ENCODE assay signal across 13 mouse cellular contexts in the genomic region with DNA sequence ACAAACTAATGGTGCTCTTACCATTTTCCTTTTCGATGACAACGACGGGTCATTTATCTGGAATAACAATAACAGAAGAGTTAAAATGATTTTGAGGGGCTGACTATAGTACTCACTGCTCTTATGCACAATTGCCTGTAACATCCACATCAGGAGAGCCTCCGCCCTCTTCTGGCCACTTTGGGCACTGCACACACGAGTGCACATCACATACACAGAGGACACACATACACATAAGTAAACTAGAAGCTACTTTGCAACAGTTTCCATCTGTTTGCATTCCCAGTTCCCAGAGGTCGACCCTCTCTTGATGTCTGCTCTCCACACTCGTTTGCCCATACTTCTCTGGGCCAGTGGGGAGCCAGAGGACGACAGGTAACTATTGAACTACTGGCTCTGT. TPM values are rescaled to one million over a fixed set of nuclear protein-coding genes. Genes with fewer than 3 reads are reported as not detected.
DNase-seq lines count a peak whose midpoint lies in the region; ATAC-seq and TF ChIP-seq lines count a peak whose summit lies in the region.
"Had no signal": no experiment of that assay in that cellular context is flagged by ENCODE, and none has a peak within 500 bp of the region (broad histone marks: within the 10 kb centered on the region; RNA-seq: fewer than 3 reads in every experiment).

No protein-coding gene starts in this region.

- peaks cover 13% of the 10 kb centered on the region; the same call in 1 of the 2 replicates for H3K79me2 ChIP-seq in liver, adult 2 months (ENCODE audit: control insufficient read depth, insufficient read depth, low read length)
- H3K79me2 ChIP-seq in CH12.LX (replicated peaks; ENCODE audit: control insufficient read depth, extremely low read depth, insufficient read depth, poor library complexity, severe bottlenecking), result no peaks in the 10 kb centered on the region

- WGBS in liver, adult 2 months, result 87% methylated on average over 8 of the region's 8 CpGs
- 71% methylated on average over 8 of the region's 8 CpGs for WGBS in liver, embryonic 12.5 days (ENCODE audit: insufficient replicate concordance)

- H3K36me3 ChIP-seq in liver, adult 2 months (ENCODE audit: control insufficient read depth, insufficient read depth, low read length), result peaks cover 7% of the 10 kb centered on the region; the same call in 1 of the 2 replicates
- H3K36me3 ChIP-seq in liver, embryonic 12.5 days, result peaks cover 24% of the 10 kb centered on the region
- peaks cover 7 to 9% of the 10 kb centered on the region in 2 experiments for H3K36me3 ChIP-seq in CH12.LX (replicated peaks in 1 of 2; ENCODE audit: control insufficient read depth in 1 of 2, insufficient read depth in 1 of 2, low read length in 1 of 2)

- in situ Hi-C loops in CH12.LX (cut with MboI; ENCODE audit: low pct_ligation_motif_present, low pct_unique_long_range_greater_than_20kb, low sequenced_read_pairs), result no loop called here

- TF ChIP-seq CTCF in liver, adult 2 months (IDR thresholded peaks at IDR 0.05; ENCODE audit: low read depth, low read length), result peak; percentile 14; the same call in 1 of the 2 replicates
- peak in 1 of 2 experiments; percentile 9; a peak in 1 of 4 replicates for TF ChIP-seq CTCF in CH12.LX (conservative IDR thresholded peaks at IDR 0.05 in 1 of 2, IDR thresholded peaks at IDR 0.05 in 1 of 2; ENCODE audit: low read depth in 2 of 2, low read length in 2 of 2)
- 0 out of 2 replicates have a peak, but pooled peaks have one; percentile 11 for TF ChIP-seq CTCF in brain, embryonic 14.5 days (IDR thresholded peaks at IDR 0.05; ENCODE audit: borderline replicate concordance, extremely low read depth, insufficient read depth, insufficient read length)

- peak; percentile 40 for DNase-seq in CD4-positive, CD25-positive, alpha-beta regulatory T cell, adult 2 months (ENCODE audit: low read depth, low spot score)
- no peak for DNase-seq in liver, adult 2 months (ENCODE audit: extremely low read depth, low read depth, low spot score)
- peak; percentile 8 for DNase-seq in CH12.LX (ENCODE audit: extremely low read depth)
- no peak for DNase-seq in brain, embryonic 14.5 days (ENCODE audit: low read depth)
- DNase-seq in embryo, embryonic 10.5 days (ENCODE audit: low spot score), result no peak
- DNase-seq in frontal cortex, postnatal 36 days (ENCODE audit: low spot score in 2 of 2), result no peak
- DNase-seq: adrenal gland, postnatal 36 days; cerebellum, adult 18-20 months; heart, adult 18-20 months; heart, postnatal 36 days had no signal

- peaks cover 5% of the 10 kb centered on the region; the same call in 1 of the 2 replicates for H3K9me3 ChIP-seq in liver, embryonic 12.5 days (replicated peaks)
- peaks cover 5% of the 10 kb centered on the region for H3K9me3 ChIP-seq in CH12.LX (replicated peaks; ENCODE audit: low read length)

- H3K27ac ChIP-seq in liver, adult 2 months (replicated peaks; ENCODE audit: insufficient read depth, low read depth, low read length), result no peak overlapping the region
- H3K27ac ChIP-seq in liver, embryonic 12.5 days, result no peak overlapping the region
- H3K27ac ChIP-seq in CH12.LX (ENCODE audit: insufficient read depth, low read depth), result no peak overlapping the region

- dilution Hi-C loops in CH12.LX (cut with MboI; ENCODE audit: extremely low pct_ligation_motif_present, extremely low pct_unique_long_range_greater_than_20kb, low sequenced_read_pairs), result no loop called here

- H3K27me3 ChIP-seq in liver, adult 2 months (ENCODE audit: control insufficient read depth, insufficient read depth, low read length), result no peaks in the 10 kb centered on the region
- no peaks in the 10 kb centered on the region for H3K27me3 ChIP-seq in liver, embryonic 12.5 days (replicated peaks)
- H3K27me3 ChIP-seq in CH12.LX (replicated peaks), result no peaks in the 10 kb centered on the region

- ATAC-seq in CD4-positive, CD25-positive, alpha-beta regulatory T cell, adult 4 months, result no peak
- ATAC-seq in liver, embryonic 12.5 days, result no peak
- ATAC-seq: intestine, embryonic 16.5 days had no signal

- no peak overlapping the region for H3K4me3 ChIP-seq in liver, adult 2 months (ENCODE audit: insufficient read depth, low read depth, low read length)
- H3K4me3 ChIP-seq in liver, embryonic 12.5 days, result no peak overlapping the region
- H3K4me3 ChIP-seq in CH12.LX (replicated peaks in 1 of 3; ENCODE audit: low read depth in 2 of 3, low read length in 2 of 3, poor library complexity in 1 of 3), result no peak overlapping the region

- H3K4me2 ChIP-seq in liver, embryonic 12.5 days, result no peak overlapping the region
- no peak overlapping the region for H3K4me2 ChIP-seq in CH12.LX (ENCODE audit: insufficient read depth, low read depth, poor library complexity, severe bottlenecking)

- no peak for TF ChIP-seq RAD21 in CH12.LX (IDR thresholded peaks at IDR 0.05; ENCODE audit: low read depth, low read length)

- no peak for TF ChIP-seq POLR2A in liver, adult 2 months (IDR thresholded peaks at IDR 0.05; ENCODE audit: extremely low read depth, insufficient read depth, low read length)
- TF ChIP-seq POLR2A in CH12.LX (IDR thresholded peaks at IDR 0.05; ENCODE audit: low read depth, low read length), result no peak
- TF ChIP-seq POLR2A in brain, embryonic 14.5 days (IDR thresholded peaks at IDR 0.05; ENCODE audit: borderline replicate concordance, extremely low read depth, insufficient read depth, insufficient read length, poor library complexity, severe bottlenecking), result no peak

- peaks cover 21% of the 10 kb centered on the region for H3K4me1 ChIP-seq in liver, adult 2 months (ENCODE audit: control insufficient read depth, insufficient read depth, low read length)
- no peaks in the 10 kb centered on the region for H3K4me1 ChIP-seq in liver, embryonic 12.5 days
- H3K4me1 ChIP-seq in CH12.LX (ENCODE audit: control insufficient read depth in 1 of 2, insufficient read depth in 2 of 2), result no peaks in the 10 kb centered on the region

- no peak for TF ChIP-seq EP300 in CH12.LX (IDR thresholded peaks at IDR 0.05; ENCODE audit: low read length)

- H3K9ac ChIP-seq in liver, adult 2 months (ENCODE audit: low read depth, low read length), result no peak overlapping the region
- H3K9ac ChIP-seq in liver, embryonic 12.5 days, result no peak overlapping the region
- no peak overlapping the region for H3K9ac ChIP-seq in CH12.LX (ENCODE audit: insufficient read depth, low read depth)

TF ChIP-seq in CH12.LX, 34 proteins besides CTCF, POLR2A, EP300 and RAD21 (continues in another document):
- TF ChIP-seq KAT2A (IDR thresholded peaks at IDR 0.05; ENCODE audit: insufficient replicate concordance, low read length), result no peak
- no peak for TF ChIP-seq POLR2AphosphoS2 (IDR thresholded peaks at IDR 0.05; ENCODE audit: low read depth, low read length)
- no peak for TF ChIP-seq MXI1 (IDR thresholded peaks at IDR 0.05; ENCODE audit: low read depth, low read length)
- TF ChIP-seq RCOR1 (conservative IDR thresholded peaks at IDR 0.05; ENCODE audit: low read depth, low read length), result no peak
- TF ChIP-seq BHLHE40 (IDR thresholded peaks at IDR 0.05; ENCODE audit: low read depth, low read length), result no peak

RNA-seq across cellular contexts. Expression of a gene that starts 9.0 kb away (rescaled TPM):
- polyA plus RNA-seq in CD4-positive, CD25-positive, alpha-beta regulatory T cell, adult 4 months (2017; shearing (Covaris generic)), result 1 to 10 TPM; 4.5 to 8.1 TPM
- total RNA-seq in liver, adult 2 months (2014; rRNA removed), result 6.2 and 9.5 TPM in 2 replicates
- polyA plus RNA-seq in liver, adult 2 months (2012; rRNA removed), result 6.4 and 8.6 TPM in 2 replicates
- 6.2 and 7.1 TPM in 2 replicates for polyA plus RNA-seq in liver, embryonic 12.5 days (2016; fragmentation: Nextera tagmentation; extraction: Ambion mirVana)
- total RNA-seq in CH12.LX (2012; rRNA removed), result 1.9 and 2.1 TPM in 2 replicates
- 0.13 TPM in 1 of 2 replicates, not detected in the other for total RNA-seq in CH12.LX (2014; rRNA removed)
- 0.12 and 0.27 TPM in 2 replicates for polyA plus RNA-seq in CH12.LX (2012; ENCODE audit: insufficient read length, low read depth)
- polyA plus RNA-seq in brain, embryonic 14.5 days (2012; rRNA removed), result 1.7 and 2.3 TPM in 2 replicates

RNA-seq across cellular contexts. Expression of a gene that starts 43.0 kb away (rescaled TPM):
- polyA plus RNA-seq in CD4-positive, CD25-positive, alpha-beta regulatory T cell, adult 4 months (2017; shearing (Covaris generic)), result 100 to 1,000 TPM; 107 to 115 TPM
- 46.4 and 52.1 TPM in 2 replicates for total RNA-seq in liver, adult 2 months (2014; rRNA removed)
- polyA plus RNA-seq in liver, adult 2 months (2012; rRNA removed), result 20.3 and 20.9 TPM in 2 replicates
- 216 and 222 TPM in 2 replicates for polyA plus RNA-seq in liver, embryonic 12.5 days (2016; fragmentation: Nextera tagmentation; extraction: Ambion mirVana)
- 179 and 210 TPM in 2 replicates for total RNA-seq in CH12.LX (2012; rRNA removed)
- total RNA-seq in CH12.LX (2014; rRNA removed), result 476 and 500 TPM in 2 replicates
- polyA plus RNA-seq in CH12.LX (2012; ENCODE audit: insufficient read length, low read depth), result 238 and 246 TPM in 2 replicates
- polyA plus RNA-seq in brain, embryonic 14.5 days (2012; rRNA removed), result 211 and 231 TPM in 2 replicates

RNA-seq across cellular contexts. Expression of a gene that starts 43.1 kb away (rescaled TPM):
- 10 to 100 TPM; 23.8 to 25.8 TPM for polyA plus RNA-seq in CD4-positive, CD25-positive, alpha-beta regulatory T cell, adult 4 months (2017; shearing (Covaris generic))
- 10.1 and 12.5 TPM in 2 replicates for total RNA-seq in liver, adult 2 months (2014; rRNA removed)
- 1.8 and 2.5 TPM in 2 replicates for polyA plus RNA-seq in liver, adult 2 months (2012; rRNA removed)
- polyA plus RNA-seq in liver, embryonic 12.5 days (2016; fragmentation: Nextera tagmentation; extraction: Ambion mirVana), result 20.0 and 20.3 TPM in 2 replicates
- total RNA-seq in CH12.LX (2012; rRNA removed) (19.8 and 23.9 TPM in 2 replicates), CH12.LX (2014; rRNA removed) (47.8 and 54.4 TPM in 2 replicates)
- 19.8 and 22.3 TPM in 2 replicates for polyA plus RNA-seq in CH12.LX (2012; ENCODE audit: insufficient read length, low read depth)
- 15.7 and 16.7 TPM in 2 replicates for polyA plus RNA-seq in brain, embryonic 14.5 days (2012; rRNA removed)

RNA-seq across cellular contexts. Expression of a gene that starts 43.6 kb away (rescaled TPM):
- polyA plus RNA-seq in CD4-positive, CD25-positive, alpha-beta regulatory T cell, adult 4 months (2017; shearing (Covaris generic)), result 10 to 100 TPM; 15.8 to 22.5 TPM
- total RNA-seq in liver, adult 2 months (2014; rRNA removed), result 2.1 and 2.5 TPM in 2 replicates
- polyA plus RNA-seq in liver, adult 2 months (2012; rRNA removed), result 0.67 and 0.76 TPM in 2 replicates
- 17.8 and 17.9 TPM in 2 replicates for polyA plus RNA-seq in liver, embryonic 12.5 days (2016; fragmentation: Nextera tagmentation; extraction: Ambion mirVana)
- 4.4 and 7.2 TPM in 2 replicates for total RNA-seq in CH12.LX (2012; rRNA removed)
- total RNA-seq in CH12.LX (2014; rRNA removed), result 14.3 and 14.8 TPM in 2 replicates
- 9.7 and 14.9 TPM in 2 replicates for polyA plus RNA-seq in CH12.LX (2012; ENCODE audit: insufficient read length, low read depth)
- 22.4 and 26.8 TPM in 2 replicates for polyA plus RNA-seq in brain, embryonic 14.5 days (2012; rRNA removed)

RNA-seq across cellular contexts. Expression of a gene that starts 55.2 kb away (rescaled TPM):
- under 1 TPM; 0.69 to 0.82 TPM for polyA plus RNA-seq in CD4-positive, CD25-positive, alpha-beta regulatory T cell, adult 4 months (2017; shearing (Covaris generic))
- 51.9 and 52.3 TPM in 2 replicates for total RNA-seq in liver, adult 2 months (2014; rRNA removed)
- polyA plus RNA-seq in liver, adult 2 months (2012; rRNA removed), result 6.1 and 7.3 TPM in 2 replicates
- 6.7 and 6.9 TPM in 2 replicates for polyA plus RNA-seq in liver, embryonic 12.5 days (2016; fragmentation: Nextera tagmentation; extraction: Ambion mirVana)
- total RNA-seq in CH12.LX (2012; rRNA removed) (2.0 and 2.2 TPM in 2 replicates), CH12.LX (2014; rRNA removed) (0.39 and 0.70 TPM in 2 replicates)
- 0.23 and 0.50 TPM in 2 replicates for polyA plus RNA-seq in CH12.LX (2012; ENCODE audit: insufficient read length, low read depth)
- polyA plus RNA-seq in brain, embryonic 14.5 days (2012; rRNA removed), result 2.3 and 4.1 TPM in 2 replicates

Comparison
In these comparisons a context has a peak if more than half of its experiments do, and no peak if none do; other contexts are left out.
1. DNase-seq: peak in CD4-positive, CD25-positive, alpha-beta regulatory T cell, adult 2 months (single experiment) and CH12.LX (single experiment); none in liver, adult 2 months (single experiment), brain, embryonic 14.5 days (single experiment), embryo, embryonic 10.5 days (single experiment) and frontal cortex, postnatal 36 days (0 of 2).